In the genomic region with DNA sequence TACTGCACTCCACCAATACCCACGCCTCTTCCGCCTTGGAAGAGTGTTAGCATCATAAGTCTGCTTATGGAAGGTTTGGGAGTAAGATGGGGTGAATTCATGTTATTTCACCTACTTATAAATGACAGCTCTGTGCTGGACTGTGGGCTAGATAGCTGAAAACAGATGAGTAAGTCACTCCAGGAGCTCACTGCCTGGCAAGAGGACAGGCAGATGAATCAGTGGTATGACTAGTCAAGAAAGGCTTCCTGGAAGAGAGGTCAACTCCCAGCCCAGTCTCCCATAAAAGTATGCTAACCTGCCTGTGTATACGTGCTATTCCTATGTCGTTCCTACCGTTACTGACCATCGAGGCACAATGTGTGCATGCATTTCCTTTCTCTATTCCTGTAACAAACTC, we compare ENCODE assay signal across 12 mouse cellular contexts.
A peak's percentile ranks its signal among the peaks of the same experiment; 100 is the strongest.
DNase-seq lines count a peak whose midpoint lies in the region.
"Had no signal": no experiment of that assay in that cellular context is flagged by ENCODE, and none has a peak within 500 bp of the region (broad histone marks: within the 10 kb centered on the region; RNA-seq: fewer than 3 reads in every experiment).

No protein-coding gene starts in this region.

- peak; percentile 78 for DNase-seq in adrenal gland, adult 2 months
- DNase-seq in adrenal gland, postnatal 4 days (ENCODE audit: low spot score in 2 of 2), result no peak
- DNase-seq in Muller cell, postnatal 12 days (ENCODE audit: inconsistent ontology term), result peak; percentile 30
- peak; percentile 32 for DNase-seq in adrenal gland, postnatal 14 days
- no peak for DNase-seq in gastrocnemius, postnatal 10 days
- no peak for DNase-seq in retina, postnatal 1 day
- no peak for DNase-seq in spleen, postnatal 4 days (ENCODE audit: low spot score in 2 of 2)
- DNase-seq: cerebellum, adult 18-20 months; cerebellum, postnatal 10 days; forebrain, postnatal 0 days; gastrocnemius, postnatal 25 days; kidney, adult 2 months had no signal

Comparison
In these comparisons a context has a peak if more than half of its experiments do, and no peak if none do; other contexts are left out.
1. DNase-seq: peak in adrenal gland, adult 2 months (single experiment), Muller cell, postnatal 12 days (single experiment) and adrenal gland, postnatal 14 days (single experiment); none in adrenal gland, postnatal 4 days (0 of 2), gastrocnemius, postnatal 10 days (single experiment), retina, postnatal 1 day (single experiment) and spleen, postnatal 4 days (0 of 2).